Mouse (Mus musculus): ENCODE results near the gene Lrrc14b. TPM values are rescaled to one million over a fixed set of nuclear protein-coding genes. Genes with fewer than 3 reads are reported as not detected.

Gene Lrrc14b
- polyA plus RNA-seq, 1 experiment from 2014 or later, result not detected

DNA sequence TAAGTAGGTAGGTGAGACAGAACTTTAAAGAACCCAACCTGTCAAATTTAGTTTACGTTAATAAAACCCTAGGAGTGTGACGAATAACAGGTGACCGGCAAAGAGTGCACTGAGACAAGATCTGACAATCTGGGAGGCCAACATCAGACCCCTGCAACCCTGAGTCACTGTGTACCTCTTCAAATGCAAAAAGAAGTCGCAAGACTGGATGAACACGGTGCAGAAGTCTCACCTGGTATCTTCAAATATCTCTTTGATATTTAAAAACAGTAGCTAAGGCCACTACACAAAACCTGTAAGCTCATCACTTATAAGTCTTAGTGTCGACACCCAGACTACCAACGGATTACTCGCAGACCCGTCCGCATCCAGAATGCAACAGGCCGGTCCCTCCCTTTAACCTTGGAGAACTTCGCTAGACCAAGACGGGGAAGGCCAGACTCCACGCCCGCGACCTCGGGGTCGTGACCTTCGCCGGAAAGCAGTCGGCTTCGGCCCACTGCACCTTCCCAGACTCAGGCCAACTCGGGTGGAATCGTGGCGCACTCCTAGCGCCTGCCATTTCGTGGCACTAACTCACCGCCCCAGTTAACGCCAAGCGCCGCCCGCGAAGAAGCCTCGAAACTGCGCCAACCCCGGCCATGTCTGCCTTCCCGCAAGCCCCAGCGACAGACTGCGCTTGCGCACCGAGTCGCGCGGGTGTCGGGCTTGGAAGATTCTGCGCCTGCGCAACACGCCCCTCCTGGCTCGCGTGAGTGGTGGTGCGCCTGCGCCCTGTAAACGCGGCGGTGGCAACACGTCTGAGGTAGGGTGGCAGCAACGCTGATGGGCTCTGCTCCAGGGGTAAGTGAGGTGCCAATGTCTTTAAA is 14.0 kb downstream of the Lrrc14b start, which contains the start of the genes Sdha and Ccdc127:
Gene Sdha (minus strand): TSS at position 715 of the 869 bp plus-strand sequence.
Gene Ccdc127 (plus strand): TSS at position 744 of the 869 bp plus-strand sequence.
- peak; percentile 97 for ATAC-seq (ENCODE audit: insufficient number of reproducible peaks, low FRiP score, low TSS enrichment, low read depth)
- H3K9ac ChIP-seq, result peak within 1 kb of the TSS; percentile 87
- H3K4me1 ChIP-seq, result peaks cover 15% of the 10 kb centered on the region
- no peaks in the 10 kb centered on the region for H3K27me3 ChIP-seq
- H3K9me3 ChIP-seq (replicated peaks), result no peaks in the 10 kb centered on the region
- peak within 1 kb of the TSS; percentile 86 for H3K27ac ChIP-seq (replicated peaks)
- H3K4me3 ChIP-seq (replicated peaks), result peak within 1 kb of the TSS; percentile 82
- H3K36me3 ChIP-seq, result peaks cover 5% of the 10 kb centered on the region; the same call in 1 of the 2 replicates
- 1% methylated on average over 57 of the region's 57 CpGs for WGBS
- peak within 1 kb of the TSS; percentile 52 for H3K4me2 ChIP-seq (replicated peaks)

DNA sequence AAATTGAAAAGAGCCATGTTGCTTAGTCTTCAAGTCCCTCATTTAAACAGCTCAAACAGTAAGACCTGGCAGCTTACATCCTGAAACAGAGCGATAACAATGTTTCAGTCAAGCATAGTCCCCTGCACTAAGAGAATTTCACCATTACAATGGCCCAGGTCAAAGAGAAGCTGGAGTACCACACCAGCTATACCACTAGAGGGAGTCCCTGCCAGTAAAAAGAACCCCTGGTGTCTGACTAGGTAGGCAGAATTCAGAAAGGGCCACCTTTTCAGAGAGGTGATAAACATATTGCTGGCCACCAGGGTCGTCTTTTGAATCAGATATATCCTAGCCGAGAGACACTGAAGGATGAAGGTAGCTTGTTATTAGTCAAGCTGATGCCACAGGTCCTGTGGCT is 22.8 kb downstream of the Lrrc14b start:
- no peaks in the 10 kb centered on the region for H3K27me3 ChIP-seq
- ATAC-seq (ENCODE audit: insufficient number of reproducible peaks, low FRiP score, low TSS enrichment, low read depth), result no peak
- H3K4me3 ChIP-seq (replicated peaks), result no peak overlapping the region
- no peaks in the 10 kb centered on the region for H3K4me1 ChIP-seq
- peaks cover 49% of the 10 kb centered on the region for H3K36me3 ChIP-seq
- WGBS, result 54% methylated on average over 3 of the region's 3 CpGs
- H3K27ac ChIP-seq (replicated peaks), result no peak overlapping the region
- H3K4me2 ChIP-seq (replicated peaks), result no peak overlapping the region
- H3K9ac ChIP-seq, result no peak overlapping the region
- no peaks in the 10 kb centered on the region for H3K9me3 ChIP-seq (replicated peaks)

DNA sequence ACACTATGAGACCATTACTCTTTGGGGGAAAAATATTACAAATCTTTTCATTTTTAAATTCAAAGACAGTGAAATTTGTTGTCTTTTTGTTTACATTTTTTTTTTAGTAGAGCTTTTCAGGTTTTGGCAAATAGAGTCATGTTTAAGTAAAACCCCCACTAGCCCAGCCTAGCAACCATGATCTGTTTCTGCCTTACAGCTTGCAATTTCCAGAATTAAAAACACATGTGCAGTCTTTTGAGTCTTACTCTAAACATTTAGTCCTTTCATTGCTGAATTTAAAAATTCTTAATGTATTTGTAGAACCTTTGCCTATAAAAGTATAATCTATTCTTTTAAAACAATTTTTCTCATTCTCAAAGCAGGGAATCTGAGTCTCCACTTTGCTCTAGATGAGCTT is 34.5 kb downstream of the Lrrc14b start:
- no peak for ATAC-seq (ENCODE audit: insufficient number of reproducible peaks, low FRiP score, low TSS enrichment, low read depth)
- no peaks in the 10 kb centered on the region for H3K4me1 ChIP-seq
- no peak overlapping the region for H3K4me3 ChIP-seq (replicated peaks)
- peaks cover 72% of the 10 kb centered on the region for H3K36me3 ChIP-seq
- H3K4me2 ChIP-seq (replicated peaks), result no peak overlapping the region
- H3K27me3 ChIP-seq, result no peaks in the 10 kb centered on the region
- H3K9ac ChIP-seq, result no peak overlapping the region
- H3K9me3 ChIP-seq (replicated peaks), result no peaks in the 10 kb centered on the region
- H3K27ac ChIP-seq (replicated peaks), result 0 out of 2 replicates have a peak overlapping the region, but pooled peaks have one; percentile 67

DNA sequence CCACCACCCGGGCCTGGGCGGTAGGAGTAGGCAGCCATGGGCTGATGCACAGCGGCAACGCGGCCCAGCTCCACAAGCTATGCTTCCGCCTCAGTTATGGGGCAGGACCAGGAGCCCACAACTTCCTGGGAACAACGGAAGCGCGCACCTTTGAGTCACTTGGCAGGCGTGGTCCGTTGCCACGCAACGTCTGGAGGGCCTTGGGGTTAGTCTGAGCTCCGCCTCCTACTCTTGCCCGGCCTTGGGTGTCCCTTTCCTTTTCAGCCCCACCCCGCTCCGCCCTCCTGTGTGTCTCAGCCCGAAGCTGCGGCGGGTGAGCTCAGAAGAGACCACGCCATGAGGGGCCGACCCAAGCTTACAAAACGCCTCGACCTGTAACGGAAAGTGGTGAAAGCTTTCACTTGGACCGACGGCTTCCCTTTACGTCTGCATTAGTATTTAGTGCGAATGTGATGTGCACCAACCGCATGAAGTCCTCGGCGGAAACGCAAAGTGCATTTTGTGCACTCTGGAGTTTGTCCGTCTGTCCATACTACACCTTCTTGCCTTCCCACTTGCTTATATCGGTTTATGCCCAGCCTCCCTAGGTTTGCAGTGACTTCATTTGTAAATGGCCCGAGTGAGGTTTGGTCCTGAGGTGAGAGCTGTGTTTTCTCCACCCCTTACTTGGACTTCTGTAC is 46.5 kb downstream of the Lrrc14b start, which contains the start of gene Pdcd6:
Gene Pdcd6 (minus strand): TSS at position 411 of the 680 bp plus-strand sequence.
- H3K4me1 ChIP-seq, result 0 out of 2 replicates have a peak, but pooled peaks cover 9% of the 10 kb centered on the region
- peak; percentile 98 for ATAC-seq (ENCODE audit: insufficient number of reproducible peaks, low FRiP score, low TSS enrichment, low read depth)
- H3K9me3 ChIP-seq (replicated peaks), result no peaks in the 10 kb centered on the region
- WGBS, result 1% methylated on average over 36 of the region's 36 CpGs
- H3K36me3 ChIP-seq, result peaks cover 25% of the 10 kb centered on the region
- H3K9ac ChIP-seq, result peak within 1 kb of the TSS; percentile 95
- H3K4me3 ChIP-seq (replicated peaks), result peak within 1 kb of the TSS; percentile 92
- H3K27me3 ChIP-seq, result no peaks in the 10 kb centered on the region
- H3K27ac ChIP-seq (replicated peaks), result peak within 1 kb of the TSS; percentile 86
- peak within 1 kb of the TSS; percentile 70 for H3K4me2 ChIP-seq (replicated peaks)

DNA sequence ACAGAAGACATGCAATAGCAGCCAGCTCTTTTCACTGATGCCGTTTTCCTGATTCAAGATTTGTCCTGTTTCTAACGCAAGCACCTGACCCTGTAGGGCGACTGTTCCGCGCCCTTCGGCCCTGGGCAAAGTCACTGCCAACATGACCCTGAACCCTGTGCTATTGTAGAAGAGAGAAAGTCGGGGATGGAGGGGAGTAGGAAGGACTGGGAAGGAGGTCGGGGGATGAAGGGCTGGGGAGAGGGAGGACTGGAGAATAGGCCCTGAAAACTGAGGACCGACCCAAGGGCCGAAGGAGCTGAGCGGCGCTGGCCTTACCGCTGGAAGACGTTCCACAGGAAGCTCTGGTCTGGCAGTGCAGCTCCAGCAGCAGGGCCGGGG is 47.0 kb downstream of the Lrrc14b start:
- Histone ChIP-seq H3K4me1 (0 out of 2 replicates have a peak, but pooled peaks cover 9% of the 10 kb centered on the region), H3K27me3 (no peaks in the 10 kb centered on the region), H3K36me3 (peaks cover 19% of the 10 kb centered on the region), H3K4me3 (replicated peaks) (peak overlapping the region; percentile 92), H3K27ac (replicated peaks) (peak overlapping the region; percentile 86), H3K4me2 (replicated peaks) (peak overlapping the region; percentile 70), H3K9me3 (replicated peaks) (no peaks in the 10 kb centered on the region), H3K9ac (peak overlapping the region; percentile 95)
- 2% methylated on average over 15 of the region's 15 CpGs for WGBS
- ATAC-seq (ENCODE audit: insufficient number of reproducible peaks, low FRiP score, low TSS enrichment, low read depth), result no peak; the same call in 1 of the 2 replicates

DNA sequence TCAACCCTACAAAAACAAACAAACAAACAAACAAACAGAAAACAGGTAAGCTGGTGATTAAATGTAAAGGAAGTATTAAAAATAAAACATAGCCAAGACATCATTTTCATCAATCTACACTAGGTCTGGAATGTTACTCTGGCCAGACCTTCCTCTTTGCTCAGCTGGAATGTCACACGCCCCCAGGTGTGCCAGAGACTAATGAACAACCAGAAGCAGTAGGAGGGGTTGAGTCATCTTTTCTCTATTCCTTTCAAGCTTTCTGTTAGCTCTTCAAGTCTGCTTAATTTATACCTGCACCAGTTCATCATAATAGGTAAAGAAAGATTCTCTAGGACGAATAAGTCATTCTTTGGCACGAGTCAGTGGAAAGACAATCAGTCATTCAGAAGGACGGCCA is 47.4 kb downstream of the Lrrc14b start:
- Histone ChIP-seq H3K36me3 (peaks cover 15% of the 10 kb centered on the region), H3K4me1 (0 out of 2 replicates have a peak, but pooled peaks cover 9% of the 10 kb centered on the region), H3K9me3 (replicated peaks) (no peaks in the 10 kb centered on the region), H3K9ac (peak overlapping the region; percentile 95), H3K27ac (replicated peaks) (peak overlapping the region; percentile 86), H3K27me3 (no peaks in the 10 kb centered on the region), H3K4me2 (replicated peaks) (peak overlapping the region; percentile 70), H3K4me3 (replicated peaks) (peak overlapping the region; percentile 92)
- ATAC-seq (ENCODE audit: insufficient number of reproducible peaks, low FRiP score, low TSS enrichment, low read depth), result no peak
- WGBS, result 27% methylated on average over 4 of the region's 4 CpGs

DNA sequence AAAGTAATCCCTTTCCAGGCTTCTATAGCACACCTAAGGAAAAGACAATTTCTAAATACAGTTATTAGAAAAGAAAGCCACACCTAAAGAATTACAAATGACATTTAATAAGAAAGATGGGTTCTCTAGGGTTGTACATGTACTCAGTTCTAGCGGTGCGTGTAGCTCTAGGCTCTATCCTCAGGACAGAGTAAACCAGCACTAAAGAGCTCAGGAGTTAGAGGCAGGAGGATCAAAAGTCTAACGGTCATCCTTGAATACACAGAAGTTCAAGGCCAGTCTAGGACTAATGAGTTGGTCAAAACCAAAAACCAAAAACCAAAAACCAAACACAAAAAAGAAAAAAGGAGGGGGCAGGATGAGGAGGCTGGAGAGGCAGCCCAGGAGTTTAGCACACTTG is 49.2 kb downstream of the Lrrc14b start:
- 96% methylated on average over 3 of the region's 3 CpGs for WGBS
- Histone ChIP-seq H3K9ac (no peak overlapping the region), H3K36me3 (peaks cover 22% of the 10 kb centered on the region), H3K27ac (replicated peaks) (no peak overlapping the region), H3K4me2 (replicated peaks) (no peak overlapping the region), H3K9me3 (replicated peaks) (no peaks in the 10 kb centered on the region), H3K4me1 (0 out of 2 replicates have a peak, but pooled peaks cover 9% of the 10 kb centered on the region), H3K27me3 (no peaks in the 10 kb centered on the region), H3K4me3 (replicated peaks) (no peak overlapping the region)
- ATAC-seq (ENCODE audit: insufficient number of reproducible peaks, low FRiP score, low TSS enrichment, low read depth), result no peak

MicroRNAs encoded within 50 kb of the gene (microRNA counts, 519-probe panel; counts per million panel counts)
- microRNA mmu-miR-692, result not detected

Small RNA genes within 50 kb of the gene (microRNA-seq; reads per million reads assigned to microRNA genes)
- not detected for gene Mir692-3 (ENCODE audit: borderline number of aligned reads)

Other genes starting within 250 kb of the Lrrc14b start
- gene Slc9a3, start 242.5 kb downstream of the Lrrc14b start, polyA plus RNA-seq (2015; fragmentation: Nextera tagmentation; extraction: Ambion mirVana), result 0.12 TPM in 2 replicates
- 69.2 and 82.9 TPM in 2 replicates for gene Exoc3, start 155.3 kb downstream of the Lrrc14b start, polyA plus RNA-seq (2015; fragmentation: Nextera tagmentation; extraction: Ambion mirVana)
- 2.2 and 3.4 TPM in 2 replicates for gene Ahrr, start 71.7 kb downstream of the Lrrc14b start, polyA plus RNA-seq (2015; fragmentation: Nextera tagmentation; extraction: Ambion mirVana)
- 154 and 159 TPM in 2 replicates for gene Pdcd6, start 46.4 kb downstream of the Lrrc14b start, polyA plus RNA-seq (2015; fragmentation: Nextera tagmentation; extraction: Ambion mirVana)
- gene Sdha, start 13.7 kb downstream of the Lrrc14b start, polyA plus RNA-seq (2015; fragmentation: Nextera tagmentation; extraction: Ambion mirVana), result 221 and 224 TPM in 2 replicates
- 59.9 and 63.7 TPM in 2 replicates for gene Ccdc127, start 13.7 kb downstream of the Lrrc14b start, polyA plus RNA-seq (2015; fragmentation: Nextera tagmentation; extraction: Ambion mirVana)
- gene Zfp72, start 26.8 kb upstream of the Lrrc14b start, polyA plus RNA-seq (2015; fragmentation: Nextera tagmentation; extraction: Ambion mirVana), result 5.8 and 6.2 TPM in 2 replicates
- 68.7 and 177 TPM in 2 replicates for gene Ftl1-ps1, start 35.7 kb upstream of the Lrrc14b start, polyA plus RNA-seq (2015; fragmentation: Nextera tagmentation; extraction: Ambion mirVana)
- gene Zfp825, start 130.0 kb upstream of the Lrrc14b start, polyA plus RNA-seq (2015; fragmentation: Nextera tagmentation; extraction: Ambion mirVana), result 19.1 and 20.5 TPM in 2 replicates

All from embryonic facial prominence, embryonic 15.5 days (tissue).